Mouse (Mus musculus): ENCODE results near the gene Tbc1d22b.

Gene Tbc1d22b

DNA sequence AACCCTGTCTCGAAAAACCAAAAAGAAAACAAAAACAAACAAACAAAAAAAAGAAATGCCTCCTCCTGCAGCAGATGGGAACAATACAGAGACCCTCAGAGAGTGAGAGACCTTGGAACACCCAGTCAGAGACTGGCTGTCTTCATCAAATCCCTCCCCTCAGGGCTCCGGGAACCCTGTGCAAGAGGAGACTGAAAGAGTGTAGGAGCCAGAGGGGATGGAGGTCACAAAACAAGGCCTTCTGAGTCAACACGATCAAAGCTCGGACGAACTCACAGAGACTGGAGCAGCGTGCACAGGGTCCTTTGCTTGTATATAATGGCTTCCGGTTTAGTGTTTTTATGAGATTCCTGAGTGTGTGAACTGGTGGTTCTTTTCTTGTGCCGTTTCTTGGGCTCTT, 9.2 kb upstream of the Tbc1d22b start:
- no peak for DNase-seq (ENCODE audit: low read depth in 1 of 2, low spot score in 2 of 2)

GRCm38 (mm10) chr17:29541419-29541818, 8.2 kb upstream of the Tbc1d22b start:
- DNase-seq (ENCODE audit: low read depth in 1 of 2, low spot score in 2 of 2) = no peak

GRCm38 (mm10) chr17:29542831-29543690, 6.5 kb upstream of the Tbc1d22b start:
- no peak for DNase-seq (ENCODE audit: low read depth in 1 of 2, low spot score in 2 of 2)

GRCm38 (mm10) chr17:29544064-29544463, 5.5 kb upstream of the Tbc1d22b start:
- DNase-seq (ENCODE audit: low read depth in 1 of 2, low spot score in 2 of 2) = no peak

- no peak for DNase-seq (ENCODE audit: low read depth in 1 of 2, low spot score in 2 of 2)
Measured at GRCm38 (mm10) chr17:29545241-29545640, 4.3 kb upstream of the Tbc1d22b start.

DNA sequence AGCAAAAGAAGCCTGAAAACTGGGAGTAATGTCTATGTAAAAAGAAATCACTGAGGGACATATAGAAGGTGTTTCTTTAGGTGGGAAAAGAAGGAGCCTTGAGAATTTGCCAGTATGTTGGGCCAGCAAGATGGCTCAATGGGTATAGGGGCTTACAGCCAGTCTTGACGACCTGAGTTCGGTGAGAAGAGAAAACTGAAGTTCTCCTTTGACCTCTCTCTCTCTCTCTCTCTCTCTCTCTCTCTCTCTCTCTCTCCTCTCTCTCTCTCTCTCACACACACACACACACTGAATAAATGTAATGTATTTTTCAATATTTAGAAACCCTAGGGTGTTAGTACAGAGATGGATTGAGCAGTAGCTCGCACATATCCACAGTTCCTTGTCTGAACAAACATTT, 1.1 kb upstream of the Tbc1d22b start:
- DNase-seq (ENCODE audit: low read depth in 1 of 2, low spot score in 2 of 2) = no peak

DNA sequence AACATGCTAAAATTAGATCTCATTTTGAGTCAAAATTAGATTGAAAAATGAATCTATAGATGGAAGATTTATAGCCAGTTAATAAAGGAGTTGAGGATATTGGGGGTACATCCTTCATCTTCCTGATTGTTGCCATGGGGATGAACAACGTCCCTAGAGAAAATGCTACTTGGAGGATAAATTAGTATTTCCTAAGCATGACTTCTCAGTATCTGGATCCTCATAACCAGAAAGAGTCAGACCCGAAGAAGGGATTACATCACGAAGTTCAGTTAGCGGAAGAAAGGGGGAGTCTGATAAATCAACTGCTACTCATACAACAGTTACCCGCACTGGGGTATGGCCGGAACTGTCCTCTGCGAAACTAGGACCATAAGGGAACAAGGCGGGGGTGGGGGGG, 591 bp upstream of the Tbc1d22b start:
- no peak for DNase-seq (ENCODE audit: low read depth in 1 of 2, low spot score in 2 of 2)

DNA sequence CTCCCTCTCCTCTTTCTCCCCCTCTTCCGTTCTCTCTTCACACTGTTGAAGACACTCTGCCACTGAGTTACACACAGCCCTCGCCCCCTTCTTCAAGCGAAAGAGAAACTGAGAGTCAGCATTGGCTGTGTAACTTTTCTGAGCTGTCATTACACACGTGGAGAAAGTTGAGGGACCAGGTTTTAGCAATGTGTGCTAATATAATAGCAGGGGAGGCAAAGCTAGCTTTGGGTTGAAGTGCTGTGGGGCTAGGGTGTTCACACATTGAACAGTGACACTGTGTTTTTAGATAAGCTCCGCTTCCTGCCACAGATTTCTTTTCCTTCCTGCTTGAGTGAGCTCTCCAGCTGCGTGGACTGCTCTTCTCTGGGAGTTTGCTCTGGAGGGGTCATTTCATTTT, 1.4 kb downstream of the Tbc1d22b start:
- DNase-seq (ENCODE audit: low read depth in 1 of 2, low spot score in 2 of 2) = no peak

DNA sequence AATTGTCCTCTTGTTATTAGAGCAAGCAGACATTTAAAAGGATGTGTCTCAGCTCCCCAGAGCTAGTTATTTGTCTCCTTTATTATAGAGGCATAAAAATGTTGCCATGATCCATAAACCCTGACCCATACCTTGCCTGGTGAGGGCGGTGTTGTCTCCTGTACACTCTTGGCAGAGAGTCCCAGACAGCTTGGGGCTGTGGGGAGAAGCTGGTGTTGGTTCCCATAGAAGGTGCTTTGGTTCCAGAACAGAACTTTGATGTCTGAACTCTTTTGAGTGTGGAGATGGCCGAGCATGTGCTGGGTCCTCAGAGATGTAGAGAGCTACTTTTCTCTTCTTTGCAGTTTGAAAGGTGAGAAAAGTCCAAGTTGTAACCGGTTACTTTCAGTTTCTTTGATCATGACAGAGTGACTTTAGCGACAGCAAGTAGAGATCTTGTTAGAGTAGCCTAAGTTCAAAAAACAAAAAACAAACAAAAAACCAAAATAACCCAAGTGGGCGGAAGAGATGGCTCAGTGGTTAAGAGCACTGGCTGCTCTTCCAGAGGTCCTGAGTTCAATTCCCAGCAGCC, 2.7 kb downstream of the Tbc1d22b start, which contains the start of gene Tmem217:
Gene Tmem217, minus strand, starts transcription at position 224 of the 571 bp plus-strand sequence.
- DNase-seq (ENCODE audit: low read depth in 1 of 2, low spot score in 2 of 2) = no peak

- DNase-seq (ENCODE audit: low read depth in 1 of 2, low spot score in 2 of 2) = no peak
Measured at GRCm38 (mm10) chr17:29554176-29554575, 4.6 kb downstream of the Tbc1d22b start.

GRCm38 (mm10) chr17:29556456-29556855, 6.9 kb downstream of the Tbc1d22b start:
- no peak for DNase-seq (ENCODE audit: low read depth in 1 of 2, low spot score in 2 of 2)

GRCm38 (mm10) chr17:29556893-29557292, 7.3 kb downstream of the Tbc1d22b start:
- DNase-seq (ENCODE audit: low read depth in 1 of 2, low spot score in 2 of 2) = no peak

- no peak for DNase-seq (ENCODE audit: low read depth in 1 of 2, low spot score in 2 of 2)
Measured at GRCm38 (mm10) chr17:29558476-29558875, 8.9 kb downstream of the Tbc1d22b start.

GRCm38 (mm10) chr17:29565521-29565920, 15.9 kb downstream of the Tbc1d22b start:
- no peak for DNase-seq (ENCODE audit: low read depth in 1 of 2, low spot score in 2 of 2)

DNA sequence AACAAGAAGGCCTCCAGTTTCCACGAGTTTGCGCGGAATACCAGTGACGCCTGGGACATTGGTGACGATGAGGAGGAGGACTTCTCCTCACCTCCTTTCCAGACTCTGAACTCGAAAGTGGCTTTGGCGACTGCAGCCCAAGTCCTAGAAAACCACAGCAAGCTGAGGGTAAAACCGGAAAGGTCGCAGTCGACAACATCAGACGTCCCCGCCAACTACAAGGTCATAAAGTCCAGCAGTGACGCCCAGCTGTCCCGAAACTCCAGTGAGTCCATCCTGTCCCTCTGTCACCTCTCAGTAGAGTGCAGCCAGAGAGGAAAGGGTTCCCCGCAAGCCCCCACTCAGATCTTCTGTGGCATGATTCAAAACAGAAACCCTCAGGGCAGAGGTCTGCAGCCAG, 18.9 kb downstream of the Tbc1d22b start:
- no peak for DNase-seq (ENCODE audit: low read depth in 1 of 2, low spot score in 2 of 2)

DNA sequence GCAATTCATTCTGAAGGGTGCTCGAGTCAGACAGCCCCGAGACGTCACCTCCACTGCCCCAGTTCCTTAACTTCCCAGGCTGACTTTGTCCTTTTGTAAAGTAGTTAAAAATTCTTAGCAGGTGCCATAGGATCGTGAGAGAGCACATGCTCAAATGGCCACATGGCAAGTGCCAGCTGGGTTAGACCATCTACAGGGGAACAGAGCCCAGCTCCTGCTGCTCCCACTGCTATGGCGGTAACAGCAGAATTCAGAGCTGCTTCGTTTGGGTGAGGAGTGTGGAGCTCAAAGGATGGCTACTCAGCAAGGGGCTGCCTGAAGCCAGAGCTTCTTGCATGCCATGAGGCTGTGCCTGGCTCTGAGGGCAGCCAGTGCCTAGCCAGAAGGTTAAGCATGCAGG, 20.2 kb downstream of the Tbc1d22b start:
- DNase-seq (ENCODE audit: low read depth in 1 of 2, low spot score in 2 of 2) = no peak

DNA sequence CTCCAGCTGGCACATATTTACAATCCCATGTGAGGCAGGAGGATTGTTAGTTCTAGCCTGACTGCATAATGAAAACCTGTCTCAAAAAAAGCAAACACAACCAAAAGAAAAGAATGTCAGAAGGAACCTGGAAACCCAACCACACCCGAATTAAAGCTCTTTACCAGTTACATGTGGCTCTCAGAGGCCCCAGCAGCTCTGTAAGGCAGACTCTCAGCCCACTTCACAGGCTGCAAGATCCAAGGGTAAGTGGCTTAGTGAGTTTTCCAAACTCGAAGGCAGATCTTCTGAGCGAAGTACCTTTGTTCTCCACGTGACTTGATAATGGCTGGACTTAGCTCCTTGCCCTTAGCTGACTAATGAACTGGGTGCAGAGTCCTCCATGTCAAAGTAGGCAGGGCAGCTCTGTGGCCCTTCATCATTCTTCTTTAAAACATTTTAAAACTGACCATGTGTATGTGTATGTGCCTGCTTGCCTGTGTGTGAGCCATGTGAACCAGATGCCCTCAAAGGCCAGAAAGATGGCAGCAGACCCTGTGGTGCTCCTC, 30.1 kb downstream of the Tbc1d22b start:
- no peak for DNase-seq (ENCODE audit: low read depth in 1 of 2, low spot score in 2 of 2)

GRCm38 (mm10) chr17:29583569-29583968, 34.0 kb downstream of the Tbc1d22b start:
- DNase-seq (ENCODE audit: low read depth in 1 of 2, low spot score in 2 of 2) = no peak

DNA sequence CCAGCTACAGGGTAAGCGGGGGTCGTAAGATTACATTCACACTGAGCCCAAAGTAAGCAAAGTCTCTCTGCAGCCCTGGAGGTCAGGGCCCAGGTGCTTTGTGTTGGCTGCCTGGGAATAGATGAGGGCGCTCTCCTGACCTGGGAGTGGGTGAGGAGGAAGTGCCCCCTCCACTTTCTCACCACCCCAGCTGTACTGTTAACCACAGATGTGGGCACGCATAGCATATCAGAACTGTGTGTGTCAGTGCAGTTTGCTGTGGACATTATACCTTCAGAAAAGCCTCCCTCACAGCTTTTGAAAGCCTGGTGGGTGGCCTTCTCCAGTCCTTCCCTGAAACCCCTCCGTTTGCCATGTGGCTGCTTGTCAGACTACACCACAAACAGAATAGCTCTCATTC, 34.7 kb downstream of the Tbc1d22b start:
- no peak for DNase-seq (ENCODE audit: low read depth in 1 of 2, low spot score in 2 of 2)

DNA sequence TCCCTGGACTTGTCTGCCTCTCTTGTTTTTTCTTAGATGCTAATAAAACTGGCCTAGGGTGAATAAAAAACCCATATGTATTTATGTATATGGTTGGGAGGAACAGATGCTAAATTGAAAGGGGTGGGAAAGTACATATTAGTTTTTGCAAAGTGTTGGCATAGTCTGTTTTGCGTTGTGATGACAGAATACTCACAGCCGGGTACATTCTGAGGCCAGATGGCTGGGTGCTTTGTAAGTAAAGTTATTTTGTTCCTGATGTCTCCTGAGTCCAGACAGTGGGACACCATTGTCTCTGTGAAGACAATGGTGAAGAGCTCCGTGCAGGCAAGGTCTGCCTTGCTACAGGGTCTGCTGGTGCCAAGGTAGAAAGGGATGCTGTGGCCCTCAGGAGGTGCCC, 35.2 kb downstream of the Tbc1d22b start:
- DNase-seq (ENCODE audit: low read depth in 1 of 2, low spot score in 2 of 2) = no peak

DNA sequence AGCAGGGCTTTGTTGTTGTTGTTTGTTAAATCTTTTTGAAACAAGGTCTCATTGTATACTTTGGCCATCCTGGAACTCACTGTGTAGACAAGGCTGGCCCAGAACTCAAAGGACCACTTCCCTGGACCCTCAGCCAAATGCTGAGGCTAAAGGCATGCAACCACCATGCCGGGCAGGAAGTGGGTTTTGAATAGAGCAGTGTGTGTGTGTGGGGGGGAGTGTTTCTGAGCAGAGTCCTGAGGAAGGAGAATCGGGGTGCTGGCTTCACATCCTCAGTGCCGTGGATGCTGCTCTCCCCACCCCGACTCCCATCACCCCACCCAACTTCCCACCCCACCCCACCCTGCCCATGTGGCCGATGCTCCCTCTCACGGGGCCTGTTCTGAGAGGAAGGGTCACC, 35.9 kb downstream of the Tbc1d22b start:
- no peak for DNase-seq (ENCODE audit: low read depth in 1 of 2, low spot score in 2 of 2)

DNA sequence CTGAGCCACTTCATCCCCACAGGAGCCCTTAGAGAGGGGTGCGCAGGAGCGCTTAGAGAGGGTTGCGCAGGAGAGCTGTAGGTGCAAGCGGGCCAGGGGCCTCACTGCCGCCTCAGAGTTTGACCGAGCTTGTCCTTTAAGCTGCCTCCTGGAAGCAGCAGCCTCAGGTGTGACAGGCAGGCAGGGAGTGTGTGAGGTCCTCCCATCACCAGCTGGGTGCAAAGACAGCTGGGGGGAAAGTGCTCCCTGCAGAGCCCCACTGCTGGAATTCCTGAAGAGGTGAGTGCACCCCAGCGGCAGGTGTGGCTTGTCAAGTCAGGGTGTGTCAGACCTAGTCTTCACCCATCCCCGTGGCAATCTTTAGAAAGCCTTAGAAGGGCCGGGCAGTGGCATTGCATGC, 37.3 kb downstream of the Tbc1d22b start:
- no peak for DNase-seq (ENCODE audit: low read depth in 1 of 2, low spot score in 2 of 2)
